Mouse (Mus musculus) testis, adult 2 months (tissue): ENCODE data around the gene Batf2.

Experiments
- CTCF ChIP-seq: fragments of 200-500 bp; IDR thresholded peaks from 2 replicates; pipeline ENCODE4 v1.5.1; 2012; ENCODE audit warnings: low read depth, mild to moderate bottlenecking, inconsistent platforms, low read length, moderate library complexity; ENCODE audit not compliant: control insufficient read depth, insufficient read depth, insufficient replicate concordance
- POLR2A ChIP-seq: fragments of 200-500 bp; IDR thresholded peaks from 2 replicates; pipeline ENCODE4 v1.6.1; 2012; ENCODE audit warnings: low read depth, mild to moderate bottlenecking, inconsistent platforms, low read length, moderate library complexity; ENCODE audit not compliant: control insufficient read depth

GRCm38 (mm10) chr19:6204265-6204664, 63.5 kb downstream of the Batf2 start:
- no peak for TF ChIP-seq CTCF
- no peak for TF ChIP-seq POLR2A
